Mouse (Mus musculus): ENCODE data around the gene Vmn2r70. TPM values are rescaled to one million over a fixed set of nuclear protein-coding genes. Genes with fewer than 3 reads are reported as not detected.

Gene Vmn2r70
- total RNA-seq (2023; ENCODE audit: inconsistent age), result not detected in 4 replicates

DNA sequence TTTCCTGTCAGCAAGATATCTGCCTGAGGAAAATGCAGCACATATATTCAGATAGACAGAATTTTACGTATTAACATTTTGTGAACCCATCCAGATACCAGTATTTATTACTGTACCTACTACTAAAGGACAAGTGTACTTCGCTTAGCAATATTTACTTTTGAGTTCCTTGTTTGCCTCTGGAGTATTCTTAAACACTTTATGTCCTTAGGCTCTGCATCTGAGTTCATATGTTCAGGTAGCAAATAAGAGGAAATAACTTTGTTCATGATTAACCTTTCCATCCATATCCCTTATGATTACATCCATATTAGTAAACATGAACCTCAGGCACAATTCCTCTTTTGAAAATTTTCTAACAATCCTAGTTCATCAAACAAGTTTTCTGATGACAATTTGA, at the start of gene Vmn2r70:
Gene Vmn2r70, minus strand, starts transcription at position 101 of the 400 bp plus-strand sequence.

DNA sequence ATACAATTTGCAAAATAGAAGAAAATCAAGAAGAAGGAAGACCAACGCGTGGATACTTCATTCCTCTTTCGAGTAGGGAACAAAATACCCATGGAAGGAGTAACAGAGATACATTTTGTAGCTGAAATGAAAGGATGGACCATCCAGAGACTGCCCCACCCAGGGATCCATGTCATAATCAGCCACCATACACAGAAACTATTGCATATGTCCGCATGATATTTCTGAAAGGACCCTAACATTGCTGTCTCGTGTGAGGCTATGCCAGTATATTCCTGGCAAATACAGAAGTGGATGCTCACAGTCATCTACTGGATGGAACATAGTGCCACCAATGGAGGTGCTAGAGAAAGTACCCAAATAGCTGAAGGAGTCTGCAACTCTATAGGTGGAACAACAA, 6.2 kb downstream of the Vmn2r70 start, which contains the start of gene Vmn2r71:
Gene Vmn2r71, plus strand, starts transcription at position 301 of the 400 bp plus-strand sequence.

Other genes with a start within 250 kb of the Vmn2r70 start
- not detected in 4 replicates for gene Vmn2r69, start 153.3 kb downstream of the Vmn2r70 start, total RNA-seq (2023; ENCODE audit: inconsistent age)
- not detected in 4 replicates for gene Vmn2r71, start 6.1 kb downstream of the Vmn2r70 start, total RNA-seq (2023; ENCODE audit: inconsistent age)
- not detected in 4 replicates for gene Vmn2r72, start 185.9 kb upstream of the Vmn2r70 start, total RNA-seq (2023; ENCODE audit: inconsistent age)